Mouse (Mus musculus): Measurements from ENCODE around the gene Rap1gap2. TPM values are rescaled to one million over a fixed set of nuclear protein-coding genes. Genes with fewer than 3 reads are reported as not detected.
A peak's percentile ranks its signal among the peaks of the same experiment; 100 is the strongest.

Rap1gap2 gene
- 10 to 100 TPM; 72.8 to 77.6 TPM for total RNA-seq (2021)
- long read RNA-seq, experiment 1, partial matches to known transcripts: 5 of 37 reads
- long read RNA-seq, experiment 1, other reads (novel, unspliced or antisense): 32 of 37 reads
- long read RNA-seq, experiment 2, partial matches to known transcripts: 11 of 40 reads
- long read RNA-seq, experiment 2, other reads (novel, unspliced or antisense): 29 of 40 reads

GRCm38 (mm10) chr11:74610545-74611176, at the start of gene Rap1gap2:
Gene Rap1gap2, minus strand, starts transcription at chr11:74610915.
- intact Hi-C loops (cut with DNase I): no loop called here
- no peak for DNase-seq

GRCm38 (mm10) chr11:74660336-74660735, 49.6 kb upstream of the Rap1gap2 start:
- intact Hi-C loops (cut with DNase I): no loop called here
- no peak for DNase-seq

GRCm38 (mm10) chr11:74655941-74656340, 45.2 kb upstream of the Rap1gap2 start:
- no peak for DNase-seq
- intact Hi-C loops (cut with DNase I): no loop called here

GRCm38 (mm10) chr11:74653385-74653784, 42.7 kb upstream of the Rap1gap2 start:
- DNase-seq: peak; percentile 38 to 45
- intact Hi-C loops (cut with DNase I): loop anchor here (5.0 kb wide), 1 partner anchor 34 kb away; no protein-coding TSS in a partner anchor

- intact Hi-C loops (cut with DNase I): loop anchor here (5.0 kb wide), 1 partner anchor 35 kb away; no protein-coding TSS in a partner anchor
- peak; percentile 57 to 60 for DNase-seq
Measured at GRCm38 (mm10) chr11:74652791-74653191, 42.1 kb upstream of the Rap1gap2 start.

- intact Hi-C loops (cut with DNase I): loop anchor here (5.0 kb wide), 1 partner anchor 37 kb away; no protein-coding TSS in a partner anchor
- no peak for DNase-seq
Measured at GRCm38 (mm10) chr11:74650576-74651100, 39.9 kb upstream of the Rap1gap2 start.

GRCm38 (mm10) chr11:74649647-74650551, 39.2 kb upstream of the Rap1gap2 start:
- intact Hi-C loops (cut with DNase I): loop anchor here (2.0 to 5.0 kb wide), 2 partner anchors 37 to 73 kb away; no protein-coding TSS in a partner anchor
- DNase-seq: no peak

GRCm38 (mm10) chr11:74649095-74649646, 38.5 kb upstream of the Rap1gap2 start, which contains the start of gene Cluh:
Gene Cluh, plus strand, starts transcription at chr11:74649495.
- intact Hi-C loops (cut with DNase I): loop anchor here (2.0 kb wide), 1 partner anchor 74 kb away; no protein-coding TSS in a partner anchor
- DNase-seq: peak; percentile 98

GRCm38 (mm10) chr11:74648676-74649075, 38.0 kb upstream of the Rap1gap2 start:
- no peak for DNase-seq
- intact Hi-C loops (cut with DNase I): loop anchor here (2.0 kb wide), 1 partner anchor 74 kb away; no protein-coding TSS in a partner anchor

GRCm38 (mm10) chr11:74647966-74648365, 37.3 kb upstream of the Rap1gap2 start:
- intact Hi-C loops (cut with DNase I): loop anchor here (2.0 kb wide), 1 partner anchor 75 kb away; no protein-coding TSS in a partner anchor

GRCm38 (mm10) chr11:74639628-74640027, 28.9 kb upstream of the Rap1gap2 start:
- no peak for DNase-seq

More at GRCm38 (mm10) chr11:74647966-74648365, 37.3 kb upstream of the Rap1gap2 start:
- DNase-seq: no peak

GRCm38 (mm10) chr11:74638791-74639411, 28.2 kb upstream of the Rap1gap2 start:
- intact Hi-C loops (cut with DNase I): loop anchor here (5.0 to 10.0 kb wide), 2 partner anchors 133 to 206 kb away; partner anchors contain the start of gene Mettl16
- peak in 1 of 2 experiments; percentile 23 for DNase-seq

More at GRCm38 (mm10) chr11:74639628-74640027, 28.9 kb upstream of the Rap1gap2 start:
- intact Hi-C loops (cut with DNase I): loop anchor here (5.0 to 10.0 kb wide), 2 partner anchors 133 to 205 kb away; partner anchors contain the start of gene Mettl16

- intact Hi-C loops (cut with DNase I): loop anchor here (2.0 to 10.0 kb wide), 3 partner anchors 134 to 207 kb away; partner anchors contain the start of gene Mettl16
- DNase-seq: peak; percentile 83
Measured at GRCm38 (mm10) chr11:74637971-74638790, 27.5 kb upstream of the Rap1gap2 start.

- intact Hi-C loops (cut with DNase I): loop anchor here (2.0 to 10.0 kb wide), 3 partner anchors 135 to 207 kb away; partner anchors contain the start of gene Mettl16
- DNase-seq: no peak
Measured at GRCm38 (mm10) chr11:74637486-74637885, 26.8 kb upstream of the Rap1gap2 start.

- intact Hi-C loops (cut with DNase I): loop anchor here (5.0 to 10.0 kb wide), 2 partner anchors 138 to 210 kb away; partner anchors contain the start of gene Mettl16
- DNase-seq: peak; percentile 63 to 81
Measured at GRCm38 (mm10) chr11:74634490-74635275, 24.0 kb upstream of the Rap1gap2 start.

- intact Hi-C loops (cut with DNase I): loop anchor here (10.0 kb wide), 1 partner anchor 213 kb away; no protein-coding TSS in a partner anchor
- no peak for DNase-seq
Measured at GRCm38 (mm10) chr11:74631880-74632789, 21.4 kb upstream of the Rap1gap2 start.
